Mouse (Mus musculus): ENCODE data around the gene Slc2a9. TPM values are rescaled to one million over a fixed set of nuclear protein-coding genes. Genes with fewer than 3 reads are reported as not detected.

The Slc2a9 gene
- total RNA-seq, 2 experiments from 2014 or later = 3.4 to 4.2 TPM

- ATAC-seq (replicated peaks; ENCODE audit: poor library complexity) = no peak
Observed at GRCm38 (mm10) chr5:38305241-38305640, 197.7 kb downstream of the Slc2a9 start.

- ATAC-seq (replicated peaks; ENCODE audit: poor library complexity) = no peak
Observed at GRCm38 (mm10) chr5:38302651-38303050, 200.3 kb downstream of the Slc2a9 start.

- no peak for ATAC-seq (replicated peaks; ENCODE audit: poor library complexity)
Observed at GRCm38 (mm10) chr5:38301761-38302411, 201.1 kb downstream of the Slc2a9 start.

Other genes with a start within 250 kb of the Slc2a9 start
- gene Tmem128, start 243.0 kb downstream of the Slc2a9 start, total RNA-seq (2015) = 53.2 and 68.8 TPM in 2 replicates
- gene Tmem128, start 243.0 kb downstream of the Slc2a9 start, total RNA-seq (2017) = 17.0 and 19.1 TPM in 2 replicates
- not detected in 2 replicates for gene Otop1, start 227.2 kb downstream of the Slc2a9 start, total RNA-seq (2015)
- not detected in 2 replicates for gene Otop1, start 227.2 kb downstream of the Slc2a9 start, total RNA-seq (2017)
- gene Drd5, start 183.8 kb downstream of the Slc2a9 start, total RNA-seq (2015) = not detected in 2 replicates
- gene Drd5, start 183.8 kb downstream of the Slc2a9 start, total RNA-seq (2017) = not detected in 2 replicates
- gene Wdr1, start 60.1 kb upstream of the Slc2a9 start, total RNA-seq (2015) = 127 and 134 TPM in 2 replicates
- gene Wdr1, start 60.1 kb upstream of the Slc2a9 start, total RNA-seq (2017) = 209 TPM in 2 replicates
- gene Zfp518b, start 181.7 kb upstream of the Slc2a9 start, total RNA-seq (2015) = 7.0 and 9.0 TPM in 2 replicates
- gene Zfp518b, start 181.7 kb upstream of the Slc2a9 start, total RNA-seq (2017) = 6.9 and 7.0 TPM in 2 replicates